Mouse (Mus musculus) monocyte, adult 5-6 weeks (primary cell): ENCODE measurements around the gene Rspry1. TPM values are rescaled to one million over a fixed set of nuclear protein-coding genes. Genes with fewer than 3 reads are reported as not detected.
A peak's percentile ranks its signal among the peaks of the same experiment; 100 is the strongest.

Experiments
- ATAC-seq: fragments of 153-309, 156-312 bp; replicated peaks from 2 replicates; pipeline ENCODE4 v1.8.0; 2017; ENCODE audit warnings: mild to moderate bottlenecking; ENCODE audit not compliant: low TSS enrichment, insufficient number of reproducible peaks, severe bottlenecking, poor library complexity, low FRiP score
- total RNA-seq: library from RNA; stranded (forward); fragments of 200-1000, 200-491, 200-594 nt; gene quantifications from 3 replicates; pipeline ENCODE4 v1.2.3, GENCODE M21; 2017

Gene Rspry1
- total RNA-seq = 28.6 to 43.8 TPM (median 33.3 TPM) in 3 replicates

DNA sequence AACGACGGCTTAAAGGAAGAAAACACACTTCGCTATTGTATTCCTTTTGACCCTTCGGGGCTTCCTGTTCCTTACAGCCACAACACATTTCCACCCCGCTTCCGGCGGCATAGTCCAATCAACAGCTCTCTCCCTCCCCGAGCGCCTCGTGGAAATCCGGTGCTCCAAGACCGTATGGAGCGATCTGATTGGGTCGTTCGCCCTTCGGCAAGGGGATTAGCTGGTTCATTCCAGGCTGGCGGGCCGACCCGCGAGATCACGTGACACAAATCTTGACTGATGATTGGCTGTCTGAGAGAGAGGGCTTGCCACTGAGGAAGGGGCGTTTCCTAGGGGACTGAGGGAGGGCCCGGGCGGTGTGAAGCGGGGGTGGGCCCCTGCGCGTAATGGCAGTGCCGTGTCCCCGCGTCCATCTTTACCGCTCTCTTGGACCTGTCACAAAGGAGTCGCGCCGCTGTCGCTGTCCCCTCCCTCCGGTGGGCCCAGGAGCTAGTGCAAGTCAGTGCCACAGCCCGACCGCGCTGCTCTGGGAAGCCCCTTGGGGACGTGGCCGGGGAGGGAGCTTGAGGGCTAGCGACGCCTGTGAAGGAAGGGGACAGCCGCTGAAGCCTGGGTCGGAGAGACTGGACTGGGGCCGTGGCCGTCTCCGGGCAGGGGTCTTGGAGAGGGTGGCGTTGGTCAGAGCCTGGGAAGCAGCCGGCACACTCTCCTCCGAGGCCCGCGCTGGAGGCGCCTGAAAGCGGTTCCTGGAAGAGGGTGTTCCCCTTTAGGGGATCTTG, at the start of gene Rspry1, which contains the start of gene Fam192a:
TSS of gene Rspry1 (plus strand) at position 331 of the 779 bp plus-strand sequence.
TSS of gene Fam192a (minus strand) at position 391 of the 779 bp plus-strand sequence.
- ATAC-seq = peak; percentile 99

DNA sequence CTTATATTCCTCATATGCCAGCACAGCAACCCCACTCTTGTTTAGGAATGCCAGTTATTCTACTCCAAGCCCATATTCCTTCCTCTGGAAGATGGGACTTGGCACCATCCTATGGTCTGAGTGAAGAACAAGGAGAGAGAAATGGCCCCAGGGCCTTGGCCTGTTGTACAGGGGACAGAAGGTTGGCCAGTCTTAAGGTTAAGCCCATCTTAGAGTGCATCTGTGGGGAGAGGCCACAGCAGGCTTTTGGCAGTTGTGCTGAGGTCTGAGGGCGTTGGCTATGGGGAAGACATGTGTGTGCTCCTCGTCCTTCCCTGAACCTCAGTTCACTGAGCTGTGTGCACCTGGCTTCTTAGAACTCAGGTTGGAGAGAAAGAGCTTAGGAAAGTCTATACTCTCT, 49.0 kb upstream of the Rspry1 start:
- no peak for ATAC-seq

DNA sequence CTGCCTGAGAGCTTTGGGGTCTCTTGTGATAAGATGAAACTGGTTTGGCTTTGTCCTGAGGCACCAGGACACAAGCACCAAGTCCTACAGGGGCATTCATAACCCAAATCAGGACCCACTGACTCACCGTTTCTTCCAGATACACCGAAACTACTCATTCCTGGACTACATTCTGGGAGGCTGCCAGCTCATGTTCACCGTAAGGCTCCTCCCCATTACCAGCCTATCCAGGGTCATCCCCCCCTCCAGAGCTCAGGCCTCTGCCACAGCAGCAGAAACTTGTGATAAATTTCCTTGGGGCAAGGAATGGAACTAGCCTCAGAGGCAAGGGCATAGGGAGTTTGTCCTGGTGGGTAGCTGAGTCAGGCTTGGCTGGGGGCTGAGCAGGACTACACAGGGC, 44.5 kb upstream of the Rspry1 start:
- ATAC-seq = no peak

DNA sequence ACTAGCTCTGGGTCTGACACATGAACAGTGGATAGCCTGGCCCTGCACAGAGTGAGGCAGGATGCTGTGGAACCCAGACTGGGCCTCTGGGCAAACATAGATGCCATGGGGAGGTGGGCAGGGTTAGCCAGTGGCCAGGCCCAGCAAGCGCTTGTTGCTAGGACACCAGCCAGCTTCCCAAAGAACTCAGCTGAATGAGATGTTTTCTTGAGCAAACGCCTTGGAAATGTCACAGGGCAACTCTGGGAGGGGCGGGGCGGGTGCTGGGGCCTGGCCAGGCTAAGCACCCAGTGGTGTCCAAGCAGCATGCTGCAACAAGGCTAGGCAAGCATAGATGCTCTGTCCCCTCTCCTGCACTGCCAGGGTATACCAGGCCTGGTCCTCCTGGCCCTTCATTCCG, 40.5 kb upstream of the Rspry1 start:
- no peak for ATAC-seq

DNA sequence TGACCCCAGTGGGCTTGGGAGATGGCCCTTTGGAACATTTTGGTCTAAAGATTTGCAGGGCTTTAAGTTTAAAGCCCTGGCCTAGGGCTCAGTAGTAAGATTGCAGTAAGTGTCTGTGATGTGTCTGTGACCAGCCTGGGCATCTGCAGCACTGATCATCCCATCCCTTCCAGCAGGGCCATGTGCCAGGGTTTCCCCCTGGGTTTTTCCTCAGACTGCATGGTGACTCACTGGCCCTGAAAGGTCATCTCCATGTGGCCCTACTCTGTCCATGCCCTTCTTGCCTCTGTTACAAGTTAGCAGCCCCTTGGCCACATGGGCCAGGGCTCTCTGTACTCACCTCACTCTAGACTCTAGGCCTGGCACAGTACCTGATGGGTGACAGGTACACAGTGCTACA, 37.3 kb upstream of the Rspry1 start:
- ATAC-seq = no peak

DNA sequence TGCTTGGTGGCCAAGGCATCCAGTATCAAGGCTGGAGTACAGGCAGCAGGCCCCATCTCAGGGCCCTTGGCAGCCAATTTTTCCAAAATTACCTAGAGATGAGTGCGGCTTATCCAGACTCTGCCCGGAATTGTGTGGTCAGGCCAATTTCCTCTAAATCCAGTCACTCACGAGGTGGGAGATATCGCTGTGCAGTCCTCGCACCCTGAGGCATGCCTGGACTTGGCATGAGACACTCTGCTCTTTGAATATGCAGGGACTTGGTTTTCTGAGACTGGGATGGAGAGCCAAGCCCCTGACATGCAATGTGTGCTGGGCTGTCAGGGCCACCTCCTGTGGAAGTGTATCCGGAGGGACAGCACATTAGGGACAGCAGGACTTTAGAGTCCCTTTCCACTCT, 35.7 kb upstream of the Rspry1 start:
- no peak for ATAC-seq

DNA sequence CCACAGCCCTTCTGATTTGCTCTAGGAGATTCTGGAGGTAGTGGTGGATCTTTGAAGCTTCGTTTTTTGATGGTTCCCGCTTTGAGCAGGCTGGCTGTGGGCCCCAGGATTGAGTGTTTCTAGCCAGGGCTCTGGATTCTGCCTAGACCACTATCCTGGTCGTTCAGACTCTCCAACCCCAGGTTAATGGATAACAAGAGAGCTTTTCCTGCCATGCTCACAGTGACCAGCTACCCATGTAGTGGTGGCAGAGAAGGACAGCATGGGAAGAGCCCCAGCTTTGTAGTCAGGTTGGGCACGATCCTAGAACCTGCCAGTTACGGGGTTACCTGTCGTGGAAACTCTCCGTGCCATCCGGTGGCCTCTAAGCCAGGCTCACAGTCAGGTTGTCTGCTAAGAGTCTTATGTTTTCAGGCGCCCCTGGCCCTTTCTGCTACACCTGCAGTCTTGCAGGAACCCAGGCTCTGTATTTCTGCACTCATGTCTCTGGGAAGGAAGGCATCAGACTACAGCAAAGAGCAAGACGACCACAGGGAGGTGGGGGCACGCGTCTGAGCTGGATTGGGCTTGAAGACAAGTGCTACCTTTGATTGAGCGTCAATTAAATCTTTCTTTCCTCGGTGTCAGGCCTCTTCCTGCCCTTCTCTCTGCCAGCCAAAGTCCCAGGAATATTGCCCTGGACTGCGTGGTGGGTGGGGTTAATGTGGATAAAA, 35.1 kb upstream of the Rspry1 start:
- no peak for ATAC-seq

DNA sequence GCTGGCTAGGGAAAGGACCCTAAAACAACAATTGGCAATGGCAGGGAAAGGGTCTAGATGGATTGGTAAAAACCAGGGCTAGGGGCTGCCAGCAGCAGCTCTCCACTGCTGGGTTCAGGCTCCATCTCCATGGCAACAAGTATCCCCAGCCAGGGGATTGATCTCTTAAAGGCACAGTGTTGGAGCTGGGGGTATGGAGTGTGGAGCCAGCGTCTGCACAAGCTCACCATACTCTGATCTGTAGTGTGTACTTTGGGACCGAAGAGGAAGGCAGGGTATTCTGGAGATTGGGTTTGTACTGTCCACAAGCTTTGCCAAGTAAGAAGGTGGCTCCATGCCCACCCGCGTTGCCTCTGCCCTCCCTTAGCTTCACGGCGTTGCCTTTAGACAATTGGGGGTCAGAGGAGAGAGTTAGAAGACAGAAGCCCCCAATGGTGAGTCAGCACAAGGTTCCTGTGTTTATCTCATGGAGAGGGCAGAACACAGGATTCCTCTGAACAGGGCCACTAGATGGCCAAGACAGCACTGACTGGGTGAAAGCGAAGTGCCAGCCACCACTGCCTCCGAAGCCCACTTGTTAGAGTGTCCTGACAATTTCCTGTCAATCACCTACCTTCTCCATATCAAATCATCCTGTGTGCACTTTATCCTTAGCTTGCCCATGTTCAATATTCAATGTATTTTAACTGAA, 34.4 kb upstream of the Rspry1 start:
- no peak for ATAC-seq

DNA sequence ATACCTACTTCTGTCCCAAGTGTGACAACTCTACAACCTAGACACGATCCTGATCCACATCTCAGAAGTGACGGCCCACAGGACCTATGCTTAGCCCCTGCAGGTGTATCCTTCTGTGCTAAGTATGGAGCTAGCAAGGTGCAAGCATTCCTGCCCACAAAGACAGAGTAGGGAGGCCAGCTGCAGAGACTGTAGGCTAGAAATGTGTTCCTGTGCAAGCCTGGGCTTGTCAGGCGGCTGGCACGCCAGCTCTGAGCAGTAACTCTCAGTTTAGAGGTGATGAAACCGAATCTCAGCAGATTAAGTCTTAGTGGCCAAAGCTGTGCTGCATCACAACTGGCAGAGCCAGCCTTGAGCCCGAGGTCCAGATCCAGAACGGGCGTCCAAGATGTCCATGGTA, 33.6 kb upstream of the Rspry1 start:
- no peak for ATAC-seq

DNA sequence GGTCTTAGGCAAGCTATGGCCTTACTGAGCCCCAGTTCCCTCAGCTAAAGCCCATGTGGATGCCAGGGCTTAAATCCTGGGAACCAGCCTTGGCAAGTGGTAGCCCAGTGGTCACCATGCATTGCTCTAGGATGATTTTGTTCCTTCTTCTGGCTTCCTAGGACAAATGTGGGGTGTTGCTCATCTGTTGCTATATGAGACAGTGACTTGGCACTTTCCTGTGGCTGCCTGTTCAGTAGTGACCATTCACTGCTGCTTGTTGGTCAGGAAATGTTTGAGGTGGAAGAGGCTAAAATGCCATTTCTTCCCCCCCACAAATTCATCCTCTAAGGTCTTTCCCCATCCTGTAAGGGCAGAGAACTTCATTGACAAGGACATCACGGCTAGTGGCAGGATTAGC, 32.3 kb upstream of the Rspry1 start:
- no peak for ATAC-seq

DNA sequence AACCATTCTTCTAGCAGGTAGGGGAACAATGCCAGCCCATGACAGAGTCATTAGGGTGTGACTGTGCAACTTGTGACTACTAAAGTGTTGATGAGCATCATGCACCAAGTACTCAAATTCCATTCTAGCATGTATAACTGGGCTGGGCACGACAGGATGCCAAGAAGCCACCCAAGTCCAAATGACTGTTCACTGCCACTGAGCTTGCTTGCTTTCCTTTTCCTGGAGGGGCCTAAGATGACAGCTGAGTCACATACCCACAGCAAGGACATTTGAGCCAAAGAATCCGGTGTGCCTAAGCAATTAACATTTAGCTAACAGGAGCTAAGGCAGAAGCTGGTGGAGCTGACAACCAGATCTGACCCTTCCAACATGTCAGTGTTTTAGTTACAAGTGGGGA, 29.8 kb upstream of the Rspry1 start:
- ATAC-seq = no peak

DNA sequence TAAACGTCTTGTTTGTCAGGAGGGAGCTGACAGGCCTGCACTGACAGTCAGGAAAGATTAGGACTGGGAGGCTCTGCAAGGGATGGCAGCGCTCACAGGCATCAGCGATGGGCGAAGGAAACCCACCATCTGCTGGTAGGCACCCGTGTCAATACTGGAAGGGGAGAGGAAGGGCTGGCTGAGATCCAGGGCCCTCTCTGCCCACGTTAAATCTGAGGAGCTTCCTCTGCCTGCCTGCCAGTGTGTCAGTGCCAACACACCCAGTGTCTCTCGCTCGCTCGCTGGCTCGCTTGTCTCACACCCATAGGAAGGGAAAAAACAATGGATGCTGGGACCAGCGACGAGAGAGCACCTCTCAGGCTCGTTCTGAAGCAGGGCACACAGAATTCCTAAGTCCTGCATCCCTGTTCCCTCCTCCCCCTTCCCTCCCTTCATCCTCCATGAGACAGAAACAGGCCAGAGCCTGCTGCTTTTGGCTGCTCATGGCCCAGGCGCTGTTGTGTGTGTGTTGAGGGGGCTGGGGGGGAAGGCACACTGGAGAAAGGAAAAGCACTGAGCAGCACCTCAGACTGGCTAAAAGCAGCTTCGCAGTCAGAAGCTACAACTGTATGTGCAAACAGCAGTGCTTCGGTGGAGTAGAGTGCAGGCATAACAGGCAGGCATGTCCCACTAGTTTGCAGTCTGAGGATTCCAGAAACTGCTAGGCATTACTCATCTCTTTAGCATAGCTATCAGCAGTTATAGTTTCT, 27.4 kb upstream of the Rspry1 start:
- ATAC-seq = no peak

DNA sequence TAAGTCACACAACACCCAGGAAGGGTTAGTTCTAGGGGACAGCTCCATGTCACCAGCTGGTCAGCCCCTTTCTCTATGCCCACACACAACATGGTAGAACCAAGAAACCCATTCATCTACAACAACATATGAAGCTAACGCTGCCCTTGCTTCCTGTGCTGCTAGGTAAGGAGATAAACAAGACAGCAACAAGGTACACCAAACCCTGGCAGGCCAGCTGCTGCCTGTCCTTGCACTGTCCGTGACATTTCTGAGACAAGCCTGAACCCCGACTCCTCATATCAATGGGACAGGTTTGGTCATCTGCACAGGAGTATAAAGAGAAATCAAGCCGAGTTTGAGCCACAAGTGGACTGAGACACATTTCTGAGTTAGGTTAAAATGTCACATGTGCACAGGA, 26.6 kb upstream of the Rspry1 start:
- no peak for ATAC-seq

DNA sequence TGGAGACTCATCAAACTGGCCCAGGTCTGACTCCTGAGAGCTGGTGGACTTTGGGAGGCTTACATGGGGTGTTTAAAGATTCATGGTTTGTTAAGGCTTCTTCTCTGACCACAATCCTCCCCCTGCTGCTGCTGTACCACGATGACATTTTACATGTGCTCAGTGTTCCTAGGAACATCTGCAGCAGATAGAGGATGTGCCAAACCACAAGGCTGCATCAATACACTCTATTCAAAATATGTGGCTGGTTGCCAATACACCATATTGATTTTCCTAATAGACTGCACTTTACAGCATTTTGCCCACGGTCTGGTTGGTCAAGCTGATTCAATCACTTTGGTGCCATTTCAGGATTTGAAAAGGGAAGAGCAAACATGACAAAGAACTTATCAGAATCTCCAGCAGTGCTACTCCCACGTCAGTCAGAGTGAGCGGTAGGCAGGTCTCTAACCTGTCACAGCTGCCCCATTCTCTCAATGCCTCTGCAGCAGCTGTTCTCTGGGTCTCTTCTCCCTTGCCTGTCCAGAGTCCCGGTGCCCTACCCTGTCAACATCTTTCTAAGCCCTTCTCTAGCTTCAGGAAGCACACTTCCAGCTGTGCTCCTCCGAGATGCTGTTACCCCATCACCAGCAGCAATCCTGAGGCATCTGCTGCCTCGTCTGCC, 19.8 kb upstream of the Rspry1 start:
- no peak for ATAC-seq

DNA sequence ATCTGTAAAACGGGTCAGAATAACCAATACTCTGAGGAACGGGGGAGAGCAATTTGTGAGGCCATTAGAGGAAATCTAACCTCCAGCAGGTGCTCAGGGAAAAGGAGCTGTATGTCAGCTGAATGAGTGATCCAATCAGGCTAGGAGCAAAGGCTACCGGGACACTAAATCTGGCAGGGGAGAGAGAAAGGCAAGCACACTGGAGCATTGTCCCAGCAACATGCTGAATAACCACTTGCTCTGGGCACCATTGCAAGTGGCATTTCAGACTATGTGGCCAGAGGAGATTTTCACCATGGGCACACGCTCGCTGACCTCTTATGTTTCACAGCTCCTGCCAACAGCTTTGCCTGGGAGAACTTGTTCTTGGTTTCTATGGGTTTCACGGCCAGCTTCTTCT, 19.2 kb upstream of the Rspry1 start:
- no peak for ATAC-seq

DNA sequence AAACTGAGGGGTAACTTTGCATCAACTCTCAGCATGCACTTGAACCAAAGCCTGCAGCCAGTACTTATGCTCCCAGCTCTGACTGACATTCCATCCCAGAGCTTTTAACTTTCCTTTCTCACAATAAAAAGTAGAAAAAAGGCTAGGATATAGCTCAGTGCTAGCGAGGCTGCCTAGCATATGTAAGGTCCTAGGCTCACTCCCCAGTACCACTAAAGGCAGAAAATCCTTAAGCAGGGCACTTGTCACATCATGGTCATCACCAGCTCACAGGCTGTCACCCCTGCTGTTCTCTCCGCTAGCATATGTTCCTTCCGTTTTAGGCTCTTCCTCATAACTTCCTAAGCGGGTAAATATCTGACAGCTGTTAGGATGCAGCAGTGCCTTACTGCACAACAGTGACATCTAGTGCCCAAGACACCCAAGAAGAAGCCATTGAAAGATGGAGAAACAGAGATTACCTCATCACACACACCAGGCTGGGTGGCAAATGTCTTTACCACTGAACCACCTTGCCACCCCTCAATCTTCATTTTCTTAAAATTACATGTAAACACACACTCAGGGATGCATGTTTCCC, 17.4 kb upstream of the Rspry1 start:
- ATAC-seq = peak; percentile 64

DNA sequence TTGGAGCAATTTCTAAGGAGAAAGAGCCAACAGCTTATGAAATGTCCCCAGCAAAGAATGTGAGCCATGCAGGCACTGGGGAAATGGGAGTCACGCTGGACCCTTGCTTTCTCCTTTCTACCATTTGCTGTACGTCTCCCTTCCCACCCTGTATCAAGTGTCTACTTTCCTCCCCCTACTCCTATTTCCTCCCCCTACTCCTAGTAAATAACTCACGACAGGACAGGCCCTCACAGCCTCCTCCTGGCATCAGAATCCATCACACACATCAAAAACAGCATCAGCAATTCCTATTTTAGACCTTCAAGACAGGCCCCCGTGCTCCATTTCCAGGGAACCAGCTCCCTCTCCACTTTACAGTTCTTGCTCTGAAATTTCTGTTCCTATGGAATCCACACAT, 10.0 kb upstream of the Rspry1 start:
- ATAC-seq = no peak

DNA sequence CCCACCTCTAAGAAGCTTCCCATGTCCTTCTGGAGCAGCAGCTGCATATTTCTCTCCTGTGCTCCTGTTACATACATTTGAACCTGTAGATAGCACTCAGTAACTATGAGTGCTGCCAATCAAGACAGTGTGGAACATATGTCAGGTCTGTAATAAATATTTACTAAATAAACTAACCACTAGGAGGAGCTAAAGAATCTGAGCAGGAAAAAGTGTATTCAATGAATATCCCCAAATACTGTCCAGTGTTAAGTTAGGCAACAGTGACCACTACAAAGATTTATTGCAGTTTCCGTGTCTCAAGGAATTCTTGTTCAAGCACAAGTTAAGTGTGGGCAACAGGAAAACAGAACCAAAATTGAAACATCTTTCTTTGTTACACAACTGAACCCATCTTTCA, 7.5 kb upstream of the Rspry1 start:
- no peak for ATAC-seq
